Mouse (Mus musculus) CH12F3 (cell line): ENCODE data around the gene Gm6793.

Experiments used
- in situ Hi-C: fragments of 300-500 bp; cut with MboI; formaldehyde crosslinking; loops from 2 replicates; pipeline ENCODE4 v1.14.3; 2020; ENCODE audit warnings: low sequenced_read_pairs

The Gm6793 gene

DNA sequence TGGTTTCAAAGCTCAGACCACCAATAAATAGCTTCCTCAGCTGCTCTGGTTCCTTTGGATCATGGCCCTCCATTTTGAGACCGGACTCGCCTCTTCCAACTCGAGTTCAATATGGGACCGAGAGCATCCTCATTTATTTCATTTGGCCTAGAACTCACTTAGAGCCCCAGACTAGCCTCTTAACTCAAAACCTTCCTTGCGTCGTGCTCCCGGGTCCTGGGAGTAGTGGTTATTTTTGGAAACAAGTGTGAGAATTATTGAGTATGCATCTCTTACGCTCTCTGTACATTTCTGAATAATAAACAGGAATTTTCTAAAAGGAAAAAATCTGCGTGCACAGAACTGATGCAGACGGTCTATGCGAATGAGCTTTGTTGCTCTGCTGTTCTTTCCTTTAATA, at the start of gene Gm6793:
TSS of gene Gm6793 (minus strand) at position 101 of the 400 bp plus-strand sequence.
- in situ Hi-C loops: no loop called here

DNA sequence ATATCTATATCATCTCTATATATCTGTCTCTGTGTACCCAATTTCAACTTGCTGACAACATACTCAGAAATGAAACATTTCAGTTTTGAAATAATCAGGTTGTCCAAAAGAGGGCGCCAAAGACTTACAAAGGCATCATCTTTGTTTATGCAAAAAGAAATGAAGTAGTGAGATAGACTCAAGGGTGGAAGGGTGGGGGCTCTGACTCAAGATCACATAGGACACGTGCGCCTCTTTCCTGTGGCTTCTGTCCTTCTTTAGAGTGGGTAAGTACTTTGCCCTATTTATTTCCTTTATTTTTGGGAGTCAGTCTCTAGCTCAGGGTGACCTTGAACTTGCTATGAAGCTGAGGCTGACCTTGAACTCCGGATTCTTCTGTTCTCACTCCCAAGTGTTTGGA, 46.5 kb upstream of the Gm6793 start:
- in situ Hi-C loops: loop anchor here (10.0 kb wide), 1 partner anchor 1573 kb away; the partner anchor contains the start of gene Mon1b

DNA sequence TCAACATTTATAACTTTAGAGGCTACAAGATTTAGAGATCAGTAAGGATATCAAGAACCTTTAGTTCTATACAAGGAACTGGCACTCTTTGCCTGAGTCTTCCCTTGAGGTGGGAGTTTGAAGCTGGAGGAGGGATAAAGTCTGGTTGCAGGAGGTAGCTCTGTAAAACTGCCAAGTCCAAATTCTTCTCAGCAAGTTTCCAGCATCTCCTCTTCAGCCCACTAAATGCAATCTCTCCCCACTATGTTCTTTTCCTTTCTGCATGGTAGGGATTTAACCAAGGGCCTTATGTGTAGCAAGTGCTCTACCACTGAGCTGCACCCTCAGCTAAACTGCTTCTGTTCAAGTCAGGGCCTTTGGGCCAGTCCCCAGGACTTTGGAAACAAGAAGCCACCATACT, 39.6 kb upstream of the Gm6793 start:
- in situ Hi-C loops: no loop called here

DNA sequence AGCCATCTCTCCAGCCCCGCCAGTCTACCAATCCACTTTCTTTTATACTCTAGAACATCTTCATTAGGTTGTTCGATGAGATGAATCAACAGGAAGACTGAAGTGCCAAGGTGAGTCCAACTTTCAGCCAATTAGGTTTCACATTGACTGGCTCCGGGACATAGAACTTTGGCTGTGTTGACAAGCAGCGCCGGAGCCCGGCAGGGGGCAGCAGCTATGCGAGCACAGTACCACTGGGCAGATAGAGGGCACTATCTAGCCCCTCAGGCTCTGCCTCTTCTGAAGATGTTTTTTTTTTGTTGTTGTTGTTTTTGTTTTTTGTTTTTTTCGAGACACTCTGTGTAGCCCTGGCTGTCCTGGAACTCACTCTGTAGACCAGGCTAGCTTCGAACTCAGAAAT, 36.7 kb upstream of the Gm6793 start:
- in situ Hi-C loops: no loop called here

DNA sequence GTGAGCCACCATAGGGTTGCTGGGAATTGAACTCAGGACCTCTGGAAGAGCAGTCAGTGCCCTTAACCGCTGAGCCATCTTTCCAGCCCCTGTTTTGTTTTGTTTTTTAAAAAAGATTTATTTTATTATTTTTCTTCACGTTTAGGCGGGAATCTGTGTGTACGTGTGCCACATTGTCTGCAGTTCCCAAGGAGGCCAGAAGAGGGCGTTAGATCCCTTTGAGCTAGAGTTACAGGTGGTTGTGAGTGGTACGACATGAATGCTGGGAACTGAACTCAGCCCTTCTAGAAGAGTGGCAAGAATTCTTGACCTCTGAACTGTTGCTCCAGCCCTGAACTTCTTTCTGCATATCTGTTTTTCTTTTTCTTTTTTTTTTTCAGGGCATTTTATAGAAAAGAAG, 35.1 kb upstream of the Gm6793 start:
- in situ Hi-C loops: no loop called here

DNA sequence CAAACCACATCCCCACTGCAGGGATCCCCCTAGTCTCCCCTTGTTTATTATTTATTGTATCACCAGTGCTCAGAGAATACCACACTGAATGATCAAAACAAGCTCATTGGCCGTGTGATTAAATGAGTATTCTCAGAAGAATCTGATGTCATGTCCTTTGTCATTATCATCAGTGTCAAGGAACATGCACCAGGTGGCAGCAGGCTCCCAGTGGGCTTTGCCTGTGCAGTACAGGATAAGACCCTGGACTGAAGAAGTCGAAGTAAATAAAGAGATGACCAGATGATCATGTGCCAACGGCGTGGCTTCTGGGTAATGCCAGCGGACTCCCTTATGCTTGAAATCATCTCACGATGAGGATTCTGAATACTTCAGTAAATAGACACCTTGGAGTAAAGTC, 33.5 kb upstream of the Gm6793 start:
- in situ Hi-C loops: no loop called here

DNA sequence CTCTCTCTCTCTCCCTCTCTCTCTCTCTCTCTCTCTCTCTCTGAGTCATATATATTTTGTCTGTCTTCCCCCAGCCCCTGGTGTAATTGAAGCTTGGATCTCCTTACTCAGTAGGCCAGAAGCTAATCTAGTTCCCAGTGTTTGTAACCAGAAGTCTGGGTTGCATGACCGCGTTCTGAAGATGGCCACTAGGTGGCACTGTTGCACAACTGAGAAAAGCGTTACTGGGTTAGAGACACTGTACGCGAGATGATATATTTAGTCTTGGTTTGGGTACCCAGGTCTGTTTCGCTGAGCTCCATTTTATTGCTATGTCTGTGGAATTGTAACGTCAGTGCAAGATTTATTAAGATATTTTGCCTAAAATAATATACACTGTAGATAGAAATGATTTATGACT, 31.1 kb upstream of the Gm6793 start:
- in situ Hi-C loops: no loop called here

DNA sequence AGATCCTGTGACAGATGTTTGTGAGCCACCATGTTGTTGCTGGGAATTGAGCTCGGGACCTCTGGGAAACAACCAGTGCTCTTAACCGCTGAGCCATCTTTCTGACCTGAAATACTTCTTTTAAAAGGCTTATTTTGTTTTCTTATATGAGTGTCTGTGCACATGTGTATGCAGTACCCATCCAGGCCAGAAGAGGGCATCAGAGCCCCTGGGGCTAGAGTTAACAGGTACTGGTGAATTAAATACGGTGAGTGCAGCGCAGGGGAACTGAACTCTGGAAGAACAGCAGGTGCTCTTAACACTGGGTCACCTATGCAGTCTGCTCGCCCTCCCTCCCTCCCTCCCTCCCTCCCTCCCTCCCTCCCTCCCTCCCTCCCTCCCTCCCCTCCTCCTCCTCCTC, 30.3 kb upstream of the Gm6793 start:
- in situ Hi-C loops: no loop called here

DNA sequence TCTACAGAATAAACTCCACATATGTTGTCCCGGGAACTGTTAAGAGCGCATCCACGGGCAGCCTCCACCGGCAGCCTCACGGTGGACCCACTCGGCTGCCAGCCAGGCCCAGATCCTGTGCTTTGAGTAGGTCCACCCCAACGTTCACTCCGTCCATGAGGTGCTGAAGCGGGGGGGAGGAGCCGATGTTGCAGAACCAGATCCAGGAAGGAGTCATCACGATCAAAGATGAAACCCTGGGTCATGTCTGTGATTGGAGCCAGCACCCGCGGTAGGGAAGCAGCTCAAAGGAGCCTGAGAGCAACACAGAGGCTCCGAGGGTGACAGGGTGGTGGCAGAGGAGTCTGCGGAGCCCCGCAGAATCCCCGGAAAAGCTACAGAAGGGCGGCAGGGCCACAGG, 22.7 kb upstream of the Gm6793 start:
- in situ Hi-C loops: no loop called here

DNA sequence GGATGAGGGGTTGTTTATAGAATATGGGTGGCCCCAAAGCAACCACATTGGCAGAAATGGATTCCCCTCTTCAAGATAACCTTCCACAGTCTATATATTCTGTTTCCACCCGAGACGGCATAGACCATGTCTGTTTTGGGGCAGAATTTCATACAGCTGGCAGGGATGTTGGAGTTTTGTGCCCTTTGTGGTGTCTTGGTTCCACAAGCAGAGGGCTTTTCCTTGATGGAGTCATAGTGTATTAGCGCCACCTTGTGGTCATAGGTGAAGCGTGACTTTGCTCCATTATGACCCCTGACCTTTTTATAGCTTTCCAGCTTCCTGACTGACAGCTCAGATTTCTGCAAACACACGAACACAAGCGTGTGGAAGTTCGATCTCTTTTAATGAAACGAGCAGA, 19.8 kb upstream of the Gm6793 start:
- in situ Hi-C loops: no loop called here

DNA sequence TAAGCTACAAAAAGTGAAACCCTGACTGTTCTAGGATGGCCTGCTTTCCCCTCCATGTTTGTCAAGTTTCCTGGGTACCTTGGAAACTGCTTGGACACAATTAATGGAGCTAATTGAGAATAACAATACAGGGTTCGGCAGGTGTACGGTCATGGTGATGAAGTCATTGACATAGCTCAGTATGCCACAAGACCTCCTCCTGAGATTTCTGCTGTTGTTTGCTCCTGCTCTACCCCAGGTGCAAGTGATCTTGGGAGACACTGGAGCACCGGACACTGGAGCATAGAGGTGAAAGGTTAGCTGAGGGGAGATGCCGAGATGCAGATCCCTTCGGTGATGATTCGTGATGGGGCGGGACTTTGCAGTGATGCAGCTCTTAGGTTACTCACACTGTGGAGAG, 18.2 kb upstream of the Gm6793 start:
- in situ Hi-C loops: no loop called here

DNA sequence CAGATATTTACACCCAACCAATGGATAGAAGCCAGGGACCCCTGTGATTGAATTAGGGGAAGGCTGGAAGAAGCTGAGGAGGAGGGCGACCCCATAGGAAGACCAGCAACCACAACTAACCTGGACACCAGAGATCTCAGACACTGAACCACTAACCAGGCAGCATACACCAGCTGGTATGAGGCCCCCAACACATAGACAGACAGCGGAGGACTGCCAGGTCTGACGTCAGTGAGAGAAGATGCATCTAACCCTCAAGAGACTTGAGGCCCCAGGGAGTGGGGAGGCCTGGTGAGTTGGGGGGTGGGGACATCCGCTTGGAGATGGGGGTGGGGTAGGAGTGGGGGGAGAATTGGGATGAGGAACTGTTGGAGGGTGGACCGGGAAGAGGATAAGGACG, 15.8 kb upstream of the Gm6793 start:
- in situ Hi-C loops: no loop called here

DNA sequence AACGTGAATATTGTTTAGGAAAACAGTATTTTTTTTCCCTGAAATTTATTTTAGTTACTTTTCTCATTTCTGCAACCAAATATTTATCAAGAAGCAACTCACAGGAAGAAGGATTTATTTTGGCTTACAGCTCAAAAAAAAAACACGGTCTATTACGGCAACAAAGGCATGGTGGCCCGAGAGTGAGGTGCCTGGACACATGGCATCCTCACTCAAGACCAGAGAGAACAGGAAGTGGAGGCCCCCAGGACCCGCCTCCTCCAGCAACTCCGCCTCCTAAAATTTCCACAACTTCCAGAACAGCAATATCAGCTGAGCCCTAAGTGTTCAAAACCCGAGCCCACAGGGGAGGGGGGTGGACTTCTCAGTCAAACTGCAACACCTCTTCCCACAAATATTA, 14.6 kb upstream of the Gm6793 start:
- in situ Hi-C loops: no loop called here

DNA sequence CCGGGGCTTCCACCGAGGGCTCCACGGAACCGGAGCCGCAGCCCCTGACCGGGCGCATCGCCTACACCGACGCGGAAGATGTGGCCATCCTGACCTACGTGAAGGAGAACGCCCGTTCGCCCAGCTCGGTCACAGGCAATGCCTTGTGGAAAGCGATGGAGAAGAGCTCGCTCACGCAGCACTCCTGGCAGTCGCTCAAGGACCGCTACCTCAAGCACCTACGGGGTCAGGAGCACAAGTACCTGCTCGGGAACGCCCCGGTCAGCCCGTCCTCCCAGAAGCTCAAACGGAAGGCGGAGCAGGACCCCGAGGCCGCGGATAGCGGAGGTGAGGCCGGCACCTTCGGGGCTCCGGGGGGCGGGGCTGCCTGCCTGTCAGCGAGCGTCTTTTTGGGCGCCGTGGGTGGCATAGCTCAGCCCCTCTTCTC, 3.0 kb downstream of the Gm6793 start:
- in situ Hi-C loops: no loop called here

DNA sequence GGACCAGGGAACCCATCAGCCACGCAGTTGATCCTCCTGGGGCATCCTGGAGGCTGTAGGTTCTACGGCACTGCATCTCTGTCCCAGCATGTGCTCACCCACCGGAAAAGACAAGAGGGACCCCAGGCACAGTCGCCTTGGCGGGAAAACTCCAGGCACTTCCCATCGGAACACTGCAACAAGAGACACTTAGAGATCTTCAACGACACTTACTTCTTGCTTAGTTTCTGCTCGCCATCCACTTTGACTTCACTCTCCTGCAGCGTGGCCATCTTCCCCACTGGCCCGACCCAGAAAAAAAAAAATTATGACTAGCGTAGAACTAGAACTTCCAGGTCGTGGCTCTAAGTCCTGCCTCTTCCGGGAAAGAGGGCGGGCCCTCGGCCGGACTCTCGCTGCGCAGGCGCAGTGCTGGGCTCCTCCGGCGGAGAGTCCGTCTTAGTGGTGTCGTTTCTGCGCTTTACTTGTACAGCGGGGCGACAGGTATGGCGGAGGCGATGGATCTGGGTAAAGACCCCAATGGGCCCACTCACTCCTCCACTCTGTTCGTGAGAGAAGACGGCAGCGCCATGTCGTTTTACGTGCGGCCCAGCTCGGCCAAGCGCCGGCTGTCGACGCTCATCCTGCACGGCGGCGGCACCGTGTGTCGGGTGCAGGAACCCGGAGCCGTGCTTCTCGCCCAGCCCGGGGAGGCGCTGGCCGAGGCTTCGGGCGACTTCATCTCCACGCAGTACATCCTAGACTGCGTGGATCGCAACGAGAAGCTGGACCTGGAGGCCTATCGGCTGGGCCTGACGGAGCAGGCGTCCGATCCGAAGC, 3.6 kb downstream of the Gm6793 start, which contains the start of the genes Kars and Terf2ip:
TSS of gene Kars (minus strand) at position 327 of the 819 bp plus-strand sequence.
TSS of gene Terf2ip (plus strand) at position 402 of the 819 bp plus-strand sequence.
- in situ Hi-C loops: no loop called here

DNA sequence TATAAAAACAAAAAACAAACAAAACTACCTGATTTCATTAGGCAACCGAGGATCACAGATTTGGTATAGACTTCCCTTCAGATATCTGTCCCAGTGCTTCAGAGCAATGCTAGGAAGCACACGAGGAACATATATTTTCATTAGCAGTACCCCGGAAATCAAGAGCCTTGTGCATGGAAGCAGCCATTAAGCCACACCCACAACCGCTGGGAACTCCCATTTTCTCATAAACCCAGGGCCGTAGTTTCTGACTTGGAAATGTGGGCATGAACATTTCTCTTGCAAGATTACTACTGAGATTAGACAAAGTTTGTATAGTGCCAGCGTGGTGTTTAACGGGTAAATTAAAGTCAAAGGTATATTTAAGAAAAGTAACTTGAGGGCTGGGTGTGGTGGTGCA, 5.3 kb downstream of the Gm6793 start:
- in situ Hi-C loops: no loop called here

DNA sequence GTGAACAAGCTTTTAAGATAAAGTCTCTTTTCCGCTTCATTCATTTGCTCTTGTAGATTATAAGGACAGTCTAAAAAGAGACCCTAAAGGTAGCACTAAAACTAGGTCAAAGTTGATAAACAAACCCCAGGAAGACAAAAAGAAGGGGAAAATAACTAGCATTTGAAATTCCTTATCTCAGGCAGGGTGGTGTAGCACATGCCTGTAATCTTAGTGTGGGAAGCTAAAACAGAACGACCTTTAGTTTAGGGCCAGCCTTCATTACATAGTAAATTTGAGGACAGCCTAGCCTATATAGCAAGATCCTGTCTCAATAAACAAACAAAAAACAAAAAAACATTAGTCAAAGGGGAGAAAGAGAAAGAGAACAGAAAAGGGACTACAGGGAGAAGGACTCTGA, 7.2 kb downstream of the Gm6793 start:
- in situ Hi-C loops: no loop called here

DNA sequence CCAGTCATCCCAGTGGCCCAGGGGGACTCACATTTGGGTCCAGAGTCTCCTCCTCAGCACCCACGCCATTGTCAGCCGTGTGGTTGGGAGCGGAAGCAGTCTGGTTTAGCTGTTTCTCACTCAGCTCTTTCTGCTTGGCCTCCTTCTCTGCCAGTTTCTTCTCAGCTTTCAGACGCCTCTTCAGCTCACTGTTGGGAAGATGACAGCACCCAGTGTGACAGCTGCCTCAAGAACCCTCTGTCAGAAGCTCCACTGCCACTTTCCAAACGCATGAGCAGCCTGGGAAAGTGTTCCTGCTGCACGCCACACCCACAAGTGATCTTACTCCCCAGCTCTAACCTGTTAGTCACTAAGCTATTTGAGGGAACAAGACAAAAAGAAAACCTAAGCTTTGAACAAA, 9.2 kb downstream of the Gm6793 start:
- in situ Hi-C loops: no loop called here

DNA sequence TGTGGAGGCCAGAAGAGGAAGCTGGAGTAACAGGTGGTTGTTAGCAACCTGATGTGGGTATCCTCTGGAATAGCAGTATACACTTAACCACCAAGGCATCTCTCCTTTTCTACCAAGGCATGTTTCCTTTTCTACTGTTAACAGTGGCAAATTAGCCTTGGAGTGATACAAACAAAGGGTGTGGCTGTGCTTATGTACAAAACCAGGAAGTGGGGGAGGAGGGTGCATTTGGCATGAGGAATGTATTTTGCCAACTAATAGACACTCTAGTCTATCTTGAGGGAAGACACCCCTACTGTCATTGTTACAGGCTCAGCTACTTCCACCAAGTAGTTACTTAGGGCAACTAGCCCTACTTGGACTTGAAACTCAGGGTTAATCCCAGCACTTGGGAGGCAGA, 10.1 kb downstream of the Gm6793 start:
- in situ Hi-C loops: no loop called here

DNA sequence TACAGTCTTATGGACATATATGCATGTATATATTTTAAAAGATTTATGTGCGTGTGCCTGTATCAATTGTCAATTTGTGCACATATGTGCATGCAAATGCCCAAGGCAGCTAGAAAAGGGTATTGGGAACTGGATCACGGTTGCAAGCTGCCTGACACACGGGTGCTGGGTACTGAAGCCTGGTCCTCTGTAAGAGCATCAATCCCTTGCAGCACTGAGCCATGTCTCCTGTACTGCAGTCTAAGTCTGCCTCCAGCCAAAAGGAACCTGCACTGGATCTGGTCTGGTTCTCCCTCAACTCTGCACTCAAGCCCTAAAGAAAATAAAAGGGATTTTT, 22.2 kb downstream of the Gm6793 start:
- in situ Hi-C loops: no loop called here

DNA sequence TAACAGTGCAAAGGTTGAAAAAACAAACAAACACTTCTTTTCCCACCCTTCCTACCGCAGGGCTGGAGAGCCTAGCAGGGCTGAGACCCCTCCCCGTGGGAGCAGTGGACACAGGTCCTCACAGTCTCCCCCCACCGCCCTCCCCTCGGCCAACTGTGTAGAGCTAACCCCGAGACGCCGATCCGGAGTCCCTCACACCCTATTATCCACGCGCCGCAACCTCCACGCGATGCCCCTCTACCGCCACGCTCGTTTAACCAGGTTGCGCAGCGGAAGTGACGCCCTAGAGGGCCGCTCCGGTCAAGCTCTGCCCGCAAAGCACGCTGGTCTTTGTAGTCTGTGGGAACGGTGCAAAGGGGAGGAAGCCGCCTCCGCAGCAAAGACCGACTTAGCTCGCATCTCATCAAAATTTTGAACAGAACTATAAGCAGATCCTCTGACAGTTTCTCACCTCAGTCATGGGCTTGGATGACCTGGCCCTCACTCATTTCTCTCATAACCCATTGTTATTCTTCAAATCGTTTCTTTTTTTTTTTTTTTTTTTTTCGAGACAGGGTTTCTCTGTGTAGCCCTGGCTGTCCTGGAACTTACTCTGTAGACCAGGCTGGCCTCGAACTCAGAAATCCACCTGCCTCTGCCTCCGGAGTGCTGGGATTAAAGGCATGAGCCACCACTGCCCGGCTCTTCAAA, 22.7 kb downstream of the Gm6793 start, which contains the start of gene Adat1:
TSS of gene Adat1 (minus strand) at position 290 of the 690 bp plus-strand sequence.
- in situ Hi-C loops: no loop called here

DNA sequence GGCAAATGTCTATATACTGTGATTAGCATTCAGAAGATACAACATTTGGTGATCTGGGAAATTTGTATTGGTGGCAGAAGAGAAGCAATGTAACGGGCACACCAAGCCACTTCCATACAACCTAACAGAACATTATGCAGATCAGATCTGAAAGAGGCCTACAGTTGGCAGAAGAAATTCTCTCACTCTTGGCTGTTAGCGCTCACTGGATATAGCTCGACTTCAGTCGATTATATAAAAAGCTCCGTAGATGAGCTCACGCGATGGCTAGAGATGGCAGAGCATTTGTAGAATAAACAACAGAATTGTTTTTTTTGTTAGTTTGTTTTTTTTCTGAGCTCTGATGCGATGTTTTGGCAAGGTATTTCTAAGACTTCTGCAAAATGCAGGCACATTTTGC, 23.6 kb downstream of the Gm6793 start:
- in situ Hi-C loops: no loop called here
